Mouse (Mus musculus): ENCODE measurements around the gene 5330417C22Rik. TPM values are rescaled to one million over a fixed set of nuclear protein-coding genes. Genes with fewer than 3 reads are reported as not detected.

5330417C22Rik gene
- polyA plus RNA-seq, 2 experiments: 0.11 to 0.17 TPM

- Histone ChIP-seq H3K9me3 (ENCODE audit: control insufficient read depth, low read length) (no peaks in the 10 kb centered on the region), H3K4me1 (replicated peaks; ENCODE audit: control insufficient read depth in 2 of 2, insufficient read depth in 2 of 2, low read length in 1 of 2) (no peaks in the 10 kb centered on the region), H3K4me2 (ENCODE audit: low read depth) (no peak overlapping the region), H3K9ac (replicated peaks) (no peak overlapping the region), H3K4me3 (ENCODE audit: insufficient read depth in 1 of 2, low read depth in 2 of 2, low read length in 2 of 2) (no peak overlapping the region), H3K27me3 (ENCODE audit: control insufficient read depth, insufficient read depth, low read length) (no peaks in the 10 kb centered on the region), H3K27ac (no peak overlapping the region), H3K36me3 (replicated peaks; ENCODE audit: control insufficient read depth, insufficient read depth, low read depth) (no peaks in the 10 kb centered on the region)
- no peak for TF ChIP-seq EP300 (IDR thresholded peaks at IDR 0.05; ENCODE audit: low read depth)
- no peak for TF ChIP-seq CTCF (IDR thresholded peaks at IDR 0.05; ENCODE audit: low read depth)
- DNase-seq (ENCODE audit: low read depth in 3 of 3, low spot score in 3 of 3) (no peak), ATAC-seq (ENCODE audit: insufficient read depth) (no peak)
- WGBS (ENCODE audit: insufficient replicate concordance): 61% methylated on average over 8 of the region's 8 CpGs
These were observed 36.5 kb downstream of the 5330417C22Rik start for GRCm38 (mm10) chr3:108499826-108500225.

GRCm38 (mm10) chr3:108497602-108498001 lies 38.7 kb downstream of the 5330417C22Rik start:
- Histone ChIP-seq H3K36me3 (replicated peaks; ENCODE audit: control insufficient read depth, insufficient read depth, low read depth) (no peaks in the 10 kb centered on the region), H3K9me3 (ENCODE audit: control insufficient read depth, low read length) (no peaks in the 10 kb centered on the region), H3K4me1 (replicated peaks; ENCODE audit: control insufficient read depth in 2 of 2, insufficient read depth in 2 of 2, low read length in 1 of 2) (no peaks in the 10 kb centered on the region), H3K9ac (replicated peaks) (no peak overlapping the region), H3K27me3 (ENCODE audit: control insufficient read depth, insufficient read depth, low read length) (no peaks in the 10 kb centered on the region), H3K4me3 (ENCODE audit: insufficient read depth in 1 of 2, low read depth in 2 of 2, low read length in 2 of 2) (no peak overlapping the region), H3K27ac (no peak overlapping the region), H3K4me2 (ENCODE audit: low read depth) (no peak overlapping the region)
- WGBS (ENCODE audit: insufficient replicate concordance): 34% methylated on average over 9 of the region's 9 CpGs
- no peak for TF ChIP-seq CTCF (IDR thresholded peaks at IDR 0.05; ENCODE audit: low read depth)
- TF ChIP-seq EP300 (IDR thresholded peaks at IDR 0.05; ENCODE audit: low read depth): no peak
- no peak for ATAC-seq (ENCODE audit: insufficient read depth)
- DNase-seq (ENCODE audit: low read depth in 3 of 3, low spot score in 3 of 3): no peak

GRCm38 (mm10) chr3:108495486-108495885 lies 40.9 kb downstream of the 5330417C22Rik start:
- Histone ChIP-seq H3K4me2 (ENCODE audit: low read depth) (no peak overlapping the region), H3K27me3 (ENCODE audit: control insufficient read depth, insufficient read depth, low read length) (no peaks in the 10 kb centered on the region), H3K27ac (no peak overlapping the region), H3K36me3 (replicated peaks; ENCODE audit: control insufficient read depth, insufficient read depth, low read depth) (no peaks in the 10 kb centered on the region), H3K4me1 (replicated peaks; ENCODE audit: control insufficient read depth in 2 of 2, insufficient read depth in 2 of 2, low read length in 1 of 2) (no peaks in the 10 kb centered on the region), H3K4me3 (ENCODE audit: insufficient read depth in 1 of 2, low read depth in 2 of 2, low read length in 2 of 2) (no peak overlapping the region), H3K9me3 (ENCODE audit: control insufficient read depth, low read length) (no peaks in the 10 kb centered on the region), H3K9ac (replicated peaks) (no peak overlapping the region)
- TF ChIP-seq EP300 (IDR thresholded peaks at IDR 0.05; ENCODE audit: low read depth) (no peak), CTCF (IDR thresholded peaks at IDR 0.05; ENCODE audit: low read depth) (no peak)
- ATAC-seq (ENCODE audit: insufficient read depth) (no peak), DNase-seq (ENCODE audit: low read depth in 3 of 3, low spot score in 3 of 3) (no peak)
- WGBS (ENCODE audit: insufficient replicate concordance): 45% methylated on average over 4 of the region's 4 CpGs

GRCm38 (mm10) chr3:108494861-108495474 lies 41.4 kb downstream of the 5330417C22Rik start:
- Histone ChIP-seq H3K27me3 (ENCODE audit: control insufficient read depth, insufficient read depth, low read length) (no peaks in the 10 kb centered on the region), H3K36me3 (replicated peaks; ENCODE audit: control insufficient read depth, insufficient read depth, low read depth) (no peaks in the 10 kb centered on the region), H3K4me3 (ENCODE audit: insufficient read depth in 1 of 2, low read depth in 2 of 2, low read length in 2 of 2) (no peak overlapping the region), H3K27ac (no peak overlapping the region), H3K9ac (replicated peaks) (no peak overlapping the region), H3K9me3 (ENCODE audit: control insufficient read depth, low read length) (no peaks in the 10 kb centered on the region), H3K4me1 (replicated peaks; ENCODE audit: control insufficient read depth in 2 of 2, insufficient read depth in 2 of 2, low read length in 1 of 2) (no peaks in the 10 kb centered on the region), H3K4me2 (ENCODE audit: low read depth) (no peak overlapping the region)
- no peak for ATAC-seq (ENCODE audit: insufficient read depth)
- TF ChIP-seq EP300 (IDR thresholded peaks at IDR 0.05; ENCODE audit: low read depth): no peak
- TF ChIP-seq CTCF (IDR thresholded peaks at IDR 0.05; ENCODE audit: low read depth): no peak
- WGBS (ENCODE audit: insufficient replicate concordance): 60% methylated on average over 9 of the region's 9 CpGs
- no peak for DNase-seq (ENCODE audit: low read depth in 3 of 3, low spot score in 3 of 3)

DNA sequence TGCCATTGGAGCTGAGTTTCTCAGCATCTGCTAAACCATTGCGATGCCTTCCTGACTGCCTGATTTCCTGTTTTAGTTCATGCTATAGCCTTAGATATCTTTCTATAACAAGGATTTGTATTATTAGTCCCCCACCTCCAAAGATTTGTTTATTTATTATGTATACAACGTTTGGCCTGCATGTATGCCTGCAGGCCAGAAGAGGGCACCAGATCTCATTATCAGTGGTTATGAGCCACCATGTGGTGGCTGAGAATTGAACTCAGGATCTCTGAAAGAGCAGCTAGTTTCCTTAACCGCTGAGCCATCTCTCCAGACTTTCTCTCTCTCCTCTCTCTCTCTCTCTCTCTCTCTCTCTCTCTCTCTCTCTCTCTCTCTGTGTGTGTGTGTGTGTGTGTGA lies 46.4 kb downstream of the 5330417C22Rik start:
- Histone ChIP-seq H3K27me3 (ENCODE audit: control insufficient read depth, insufficient read depth, low read length) (no peaks in the 10 kb centered on the region), H3K27ac (no peak overlapping the region), H3K36me3 (replicated peaks; ENCODE audit: control insufficient read depth, insufficient read depth, low read depth) (no peaks in the 10 kb centered on the region), H3K4me1 (replicated peaks; ENCODE audit: control insufficient read depth in 2 of 2, insufficient read depth in 2 of 2, low read length in 1 of 2) (no peaks in the 10 kb centered on the region), H3K9ac (replicated peaks) (no peak overlapping the region), H3K4me3 (ENCODE audit: insufficient read depth in 1 of 2, low read depth in 2 of 2, low read length in 2 of 2) (no peak overlapping the region), H3K9me3 (ENCODE audit: control insufficient read depth, low read length) (no peaks in the 10 kb centered on the region), H3K4me2 (ENCODE audit: low read depth) (no peak overlapping the region)
- WGBS (ENCODE audit: insufficient replicate concordance): 33% methylated on average over 3 of the region's 3 CpGs
- no peak for DNase-seq (ENCODE audit: low read depth in 3 of 3, low spot score in 3 of 3)
- no peak for ATAC-seq (ENCODE audit: insufficient read depth)
- TF ChIP-seq CTCF (IDR thresholded peaks at IDR 0.05; ENCODE audit: low read depth) (peak; percentile 57), EP300 (IDR thresholded peaks at IDR 0.05; ENCODE audit: low read depth) (no peak)
